Comparison of ENCODE assay signal across 24 mouse cellular contexts in genomic region chr7:117541056-117541455, GRCm38 (mm10).
A peak's percentile ranks its signal among the peaks of the same experiment; 100 is the strongest.
DNase-seq lines count a peak whose midpoint lies in the region; ATAC-seq lines count a peak whose summit lies in the region.
"Had no signal": no experiment of that assay in that cellular context is flagged by ENCODE, and none has a peak within 500 bp of the region (broad histone marks: within the 10 kb centered on the region; RNA-seq: fewer than 3 reads in every experiment).

No protein-coding gene starts in this region.

- H3K27ac ChIP-seq in kidney, embryonic 14.5 days (ENCODE audit: low read depth, low read length), result no peak overlapping the region
- no peak overlapping the region for H3K27ac ChIP-seq in neural tube, embryonic 11.5 days (ENCODE audit: low read depth, low read length)
- H3K27ac ChIP-seq in heart, embryonic 12.5 days (ENCODE audit: poor library complexity, severe bottlenecking), result no peak overlapping the region
- H3K27ac ChIP-seq: embryonic facial prominence, embryonic 15.5 days; forebrain, embryonic 15.5 days; midbrain, embryonic 10.5 days had no signal

- WGBS in kidney, embryonic 14.5 days, result 28% methylated on average over 1 of the region's 1 CpGs
- 23% methylated on average over 1 of the region's 1 CpGs for whole genome bisulfite sequencing in neural tube, embryonic 11.5 days
- WGBS in heart, embryonic 12.5 days, result 18% methylated on average over 1 of the region's 1 CpGs

- H3K9ac ChIP-seq in kidney, embryonic 14.5 days (ENCODE audit: low read depth, low read length), result no peak overlapping the region
- no peak overlapping the region for H3K9ac ChIP-seq in neural tube, embryonic 11.5 days (ENCODE audit: low read length)
- no peak overlapping the region for H3K9ac ChIP-seq in heart, embryonic 12.5 days
- H3K9ac ChIP-seq: embryonic facial prominence, embryonic 15.5 days; forebrain, embryonic 15.5 days had no signal

- peaks cover 18% of the 10 kb centered on the region; the same call in 1 of the 2 replicates for H3K4me1 ChIP-seq in kidney, embryonic 14.5 days (ENCODE audit: control insufficient read depth, insufficient read depth, low read length)
- H3K4me1 ChIP-seq in neural tube, embryonic 11.5 days (ENCODE audit: control insufficient read depth, insufficient read depth, low read length), result peaks cover 2% of the 10 kb centered on the region
- peaks cover 25% of the 10 kb centered on the region for H3K4me1 ChIP-seq in heart, embryonic 12.5 days (replicated peaks)

- H3K36me3 ChIP-seq in kidney, embryonic 14.5 days (ENCODE audit: control insufficient read depth, insufficient read depth, low read length), result no peaks in the 10 kb centered on the region
- H3K36me3 ChIP-seq in neural tube, embryonic 11.5 days (ENCODE audit: control insufficient read depth, insufficient read depth, low read length), result no peaks in the 10 kb centered on the region
- no peaks in the 10 kb centered on the region for H3K36me3 ChIP-seq in heart, embryonic 12.5 days
- H3K36me3 ChIP-seq: embryonic facial prominence, embryonic 15.5 days; forebrain, embryonic 15.5 days; G1E; midbrain, embryonic 10.5 days had no signal

- H3K27me3 ChIP-seq in kidney, embryonic 14.5 days (ENCODE audit: control insufficient read depth, insufficient read depth, low read length), result no peaks in the 10 kb centered on the region
- H3K27me3 ChIP-seq in neural tube, embryonic 11.5 days (ENCODE audit: control insufficient read depth, insufficient read depth, low read length), result no peaks in the 10 kb centered on the region
- H3K27me3 ChIP-seq in heart, embryonic 12.5 days (replicated peaks), result no peaks in the 10 kb centered on the region
- H3K27me3 ChIP-seq: CH12.LX; embryonic facial prominence, embryonic 15.5 days; forebrain, embryonic 15.5 days; Patski had no signal

- H3K4me2 ChIP-seq in kidney, embryonic 14.5 days (replicated peaks; ENCODE audit: low read depth, low read length), result no peak overlapping the region
- no peak overlapping the region for H3K4me2 ChIP-seq in neural tube, embryonic 11.5 days (ENCODE audit: low read depth)
- H3K4me2 ChIP-seq in heart, embryonic 12.5 days, result no peak overlapping the region
- H3K4me2 ChIP-seq: embryonic facial prominence, embryonic 15.5 days; forebrain, embryonic 15.5 days had no signal

- no peak for DNase-seq in kidney, adult 11 months
- DNase-seq in embryo, embryonic 10 days (ENCODE audit: low spot score), result peak; percentile 47
- peak; percentile 33 for DNase-seq in neural tube, embryonic 11.5 days (ENCODE audit: low spot score)
- no peak for DNase-seq in right cerebral cortex, adult 2 months (ENCODE audit: low spot score in 2 of 2)
- no peak for DNase-seq in frontal cortex, postnatal 10 days (ENCODE audit: low spot score in 2 of 2)
- DNase-seq: adrenal gland, postnatal 36 days; cerebellum, adult 9-10 months; gastrocnemius, postnatal 10 days; heart, postnatal 36 days; kidney, adult 8-10 months; lung, postnatal 4 days; right cerebral cortex, adult 18-20 months; thymus, adult 18-20 months; thymus, postnatal 36 days had no signal

- H3K4me3 ChIP-seq in kidney, embryonic 14.5 days (ENCODE audit: low read length), result no peak overlapping the region
- H3K4me3 ChIP-seq in neural tube, embryonic 11.5 days (ENCODE audit: low read depth, low read length), result no peak overlapping the region
- no peak overlapping the region for H3K4me3 ChIP-seq in heart, embryonic 12.5 days
- H3K4me3 ChIP-seq: embryonic facial prominence, embryonic 15.5 days; forebrain, embryonic 15.5 days; midbrain, embryonic 10.5 days had no signal

- no peaks in the 10 kb centered on the region for H3K9me3 ChIP-seq in kidney, embryonic 14.5 days (ENCODE audit: control insufficient read depth, low read length)
- no peaks in the 10 kb centered on the region for H3K9me3 ChIP-seq in neural tube, embryonic 11.5 days (ENCODE audit: control insufficient read depth, low read length)
- H3K9me3 ChIP-seq in heart, embryonic 12.5 days (replicated peaks), result no peaks in the 10 kb centered on the region
- H3K9me3 ChIP-seq: embryonic facial prominence, embryonic 15.5 days; forebrain, embryonic 15.5 days; midbrain, embryonic 10.5 days had no signal

- ATAC-seq in kidney, embryonic 14.5 days (ENCODE audit: low FRiP score, low TSS enrichment), result peak; percentile 74
- peak; percentile 49; the same call in 1 of the 2 replicates for ATAC-seq in granulocyte monocyte progenitor cell, adult 5-6 weeks (replicated peaks; ENCODE audit: poor library complexity, severe bottlenecking)
- no peak for ATAC-seq in neural tube, embryonic 11.5 days (ENCODE audit: insufficient read depth, low FRiP score, low TSS enrichment)
- no peak for ATAC-seq in heart, embryonic 12.5 days (ENCODE audit: insufficient number of reproducible peaks, low FRiP score)
- ATAC-seq: forebrain, embryonic 15.5 days; inflammation-experienced regulatory T-cells, adult 6 months; Patski had no signal

Comparison
In these comparisons a context has a peak if more than half of its experiments do, and no peak if none do; other contexts are left out.
1. ATAC-seq: peak in kidney, embryonic 14.5 days (single experiment) and granulocyte monocyte progenitor cell, adult 5-6 weeks (single experiment); none in neural tube, embryonic 11.5 days (single experiment) and heart, embryonic 12.5 days (single experiment).
2. DNase-seq: peak in embryo, embryonic 10 days (single experiment) and neural tube, embryonic 11.5 days (single experiment); none in kidney, adult 11 months (single experiment), right cerebral cortex, adult 2 months (0 of 2) and frontal cortex, postnatal 10 days (0 of 2).